Mouse (Mus musculus): ENCODE measurements around the gene Bri3. TPM values are rescaled to one million over a fixed set of nuclear protein-coding genes. Genes with fewer than 3 reads are reported as not detected.

Bri3 gene
- polyA plus RNA-seq, 1 experiment, result 90.6 TPM

- TF ChIP-seq CTCF (IDR thresholded peaks at IDR 0.05; ENCODE audit: borderline replicate concordance, insufficient read depth, low read length) (no peak), POLR2A (IDR thresholded peaks at IDR 0.05; ENCODE audit: low read depth, low read length) (no peak)
These were observed 28.2 kb upstream of the Bri3 start for GRCm38 (mm10) chr5:144215992-144216391.

GRCm38 (mm10) chr5:144218061-144218460 is 26.2 kb upstream of the Bri3 start:
- Histone ChIP-seq H3K27ac (ENCODE audit: insufficient read depth, low read length) (no peak overlapping the region), H3K4me3 (ENCODE audit: insufficient read depth, low read length) (no peak overlapping the region), H3K4me1 (ENCODE audit: control insufficient read depth, insufficient read depth, low read length) (no peaks in the 10 kb centered on the region)
- TF ChIP-seq POLR2A (IDR thresholded peaks at IDR 0.05; ENCODE audit: low read depth, low read length) (no peak), CTCF (IDR thresholded peaks at IDR 0.05; ENCODE audit: borderline replicate concordance, insufficient read depth, low read length) (no peak)

More at GRCm38 (mm10) chr5:144215992-144216391, 28.2 kb upstream of the Bri3 start:
- Histone ChIP-seq H3K27ac (ENCODE audit: insufficient read depth, low read length) (no peak overlapping the region), H3K4me3 (ENCODE audit: insufficient read depth, low read length) (no peak overlapping the region), H3K4me1 (ENCODE audit: control insufficient read depth, insufficient read depth, low read length) (no peaks in the 10 kb centered on the region)

GRCm38 (mm10) chr5:144219306-144219705 is 24.9 kb upstream of the Bri3 start:
- Histone ChIP-seq H3K4me1 (ENCODE audit: control insufficient read depth, insufficient read depth, low read length) (no peaks in the 10 kb centered on the region), H3K27ac (ENCODE audit: insufficient read depth, low read length) (no peak overlapping the region), H3K4me3 (ENCODE audit: insufficient read depth, low read length) (no peak overlapping the region)
- TF ChIP-seq CTCF (IDR thresholded peaks at IDR 0.05; ENCODE audit: borderline replicate concordance, insufficient read depth, low read length), result no peak
- TF ChIP-seq POLR2A (IDR thresholded peaks at IDR 0.05; ENCODE audit: low read depth, low read length), result no peak

GRCm38 (mm10) chr5:144219936-144220335 is 24.3 kb upstream of the Bri3 start:
- TF ChIP-seq POLR2A (IDR thresholded peaks at IDR 0.05; ENCODE audit: low read depth, low read length), result no peak
- TF ChIP-seq CTCF (IDR thresholded peaks at IDR 0.05; ENCODE audit: borderline replicate concordance, insufficient read depth, low read length), result no peak
- no peak overlapping the region for H3K4me3 ChIP-seq (ENCODE audit: insufficient read depth, low read length)
- H3K4me1 ChIP-seq (ENCODE audit: control insufficient read depth, insufficient read depth, low read length), result no peaks in the 10 kb centered on the region
- H3K27ac ChIP-seq (ENCODE audit: insufficient read depth, low read length), result no peak overlapping the region

GRCm38 (mm10) chr5:144221305-144221704 is 22.9 kb upstream of the Bri3 start:
- no peak overlapping the region for H3K4me3 ChIP-seq (ENCODE audit: insufficient read depth, low read length)
- TF ChIP-seq POLR2A (IDR thresholded peaks at IDR 0.05; ENCODE audit: low read depth, low read length) (no peak), CTCF (IDR thresholded peaks at IDR 0.05; ENCODE audit: borderline replicate concordance, insufficient read depth, low read length) (no peak)
- H3K4me1 ChIP-seq (ENCODE audit: control insufficient read depth, insufficient read depth, low read length), result no peaks in the 10 kb centered on the region
- no peak overlapping the region for H3K27ac ChIP-seq (ENCODE audit: insufficient read depth, low read length)

GRCm38 (mm10) chr5:144222811-144223502 is 21.3 kb upstream of the Bri3 start:
- peak overlapping the region; percentile 87 for H3K4me3 ChIP-seq (ENCODE audit: insufficient read depth, low read length)
- H3K27ac ChIP-seq (ENCODE audit: insufficient read depth, low read length), result no peak overlapping the region
- H3K4me1 ChIP-seq (ENCODE audit: control insufficient read depth, insufficient read depth, low read length), result no peaks in the 10 kb centered on the region
- TF ChIP-seq CTCF (IDR thresholded peaks at IDR 0.05; ENCODE audit: borderline replicate concordance, insufficient read depth, low read length) (no peak), POLR2A (IDR thresholded peaks at IDR 0.05; ENCODE audit: low read depth, low read length) (no peak; the same call in 1 of the 2 replicates)

- TF ChIP-seq CTCF (IDR thresholded peaks at IDR 0.05; ENCODE audit: borderline replicate concordance, insufficient read depth, low read length) (no peak), POLR2A (IDR thresholded peaks at IDR 0.05; ENCODE audit: low read depth, low read length) (peak; percentile 93)
- no peaks in the 10 kb centered on the region for H3K4me1 ChIP-seq (ENCODE audit: control insufficient read depth, insufficient read depth, low read length)
- H3K27ac ChIP-seq (ENCODE audit: insufficient read depth, low read length), result peak within 1 kb of the TSS; percentile 15; the same call in 1 of the 2 replicates
- H3K4me3 ChIP-seq (ENCODE audit: insufficient read depth, low read length), result peak within 1 kb of the TSS; percentile 87
These were observed 20.8 kb upstream of the Bri3 start, which contains the start of gene Tecpr1 for GRCm38 (mm10) chr5:144223503-144223862. Gene Tecpr1, minus strand, starts transcription at chr5:144223615.

- H3K27ac ChIP-seq (ENCODE audit: insufficient read depth, low read length), result peak overlapping the region; percentile 15; the same call in 1 of the 2 replicates
- no peaks in the 10 kb centered on the region for H3K4me1 ChIP-seq (ENCODE audit: control insufficient read depth, insufficient read depth, low read length)
- TF ChIP-seq POLR2A (IDR thresholded peaks at IDR 0.05; ENCODE audit: low read depth, low read length), result no peak
- TF ChIP-seq CTCF (IDR thresholded peaks at IDR 0.05; ENCODE audit: borderline replicate concordance, insufficient read depth, low read length), result no peak
- peak overlapping the region; percentile 82 for H3K4me3 ChIP-seq (ENCODE audit: insufficient read depth, low read length)
These were observed 20.1 kb upstream of the Bri3 start for GRCm38 (mm10) chr5:144223899-144224816.

- TF ChIP-seq CTCF (IDR thresholded peaks at IDR 0.05; ENCODE audit: borderline replicate concordance, insufficient read depth, low read length) (no peak), POLR2A (IDR thresholded peaks at IDR 0.05; ENCODE audit: low read depth, low read length) (no peak)
- Histone ChIP-seq H3K27ac (ENCODE audit: insufficient read depth, low read length) (no peak overlapping the region), H3K4me1 (ENCODE audit: control insufficient read depth, insufficient read depth, low read length) (no peaks in the 10 kb centered on the region), H3K4me3 (ENCODE audit: insufficient read depth, low read length) (no peak overlapping the region)
These were observed 18.0 kb upstream of the Bri3 start for GRCm38 (mm10) chr5:144226220-144226619.
